Mouse (Mus musculus) midbrain, postnatal 0 days (tissue): ENCODE results near the gene Ccl22. TPM values are rescaled to one million over a fixed set of nuclear protein-coding genes. Genes with fewer than 3 reads are reported as not detected.

Experiments
- ATAC-seq: fragments of 200-750 bp; cut with Nextera tagmentation; 2 replicates; pipeline ENCODE4 v1.8.0; 2017; ENCODE audit warnings: moderate number of reproducible peaks, mild to moderate bottlenecking, moderate TSS enrichment, moderate library complexity; ENCODE audit not compliant: low FRiP score
- DNase-seq: peaks from one replicate; pipeline ENCODE4 v3.0.0-alpha.2; 2015; ENCODE audit warnings: low spot score
- H3K27ac ChIP-seq: fragments of 300-500 bp; sonication (generic); 2 replicates; pipeline ENCODE4 v1.5.1; 2014; ENCODE audit warnings: low read depth, mild to moderate bottlenecking, low read length, mixed read lengths
- H3K27me3 ChIP-seq: fragments of 300-500 bp; sonication (generic); 2 replicates; pipeline ENCODE4 v1.6.1; 2014; ENCODE audit warnings: low read length, control low read depth, mixed read lengths; ENCODE audit not compliant: insufficient read depth
- H3K36me3 ChIP-seq: fragments of 300-500 bp; sonication (generic); 2 replicates; pipeline ENCODE4 v1.6.1; 2014; ENCODE audit warnings: low read length, control low read depth, mixed read lengths; ENCODE audit not compliant: insufficient read depth
- H3K4me1 ChIP-seq: fragments of 300-500 bp; sonication (generic); 2 replicates; pipeline ENCODE4 v1.6.1; 2014; ENCODE audit warnings: mild to moderate bottlenecking, control low read depth, antibody characterized with exemption, low read length, mixed read lengths; ENCODE audit not compliant: insufficient read depth
- H3K4me2 ChIP-seq: fragments of 300-500 bp; sonication (generic); 2 replicates; pipeline ENCODE4 v1.6.1; 2014; ENCODE audit warnings: low read depth, mild to moderate bottlenecking, low read length, mixed read lengths; ENCODE audit not compliant: poor library complexity, severe bottlenecking
- H3K4me3 ChIP-seq: fragments of 300-500 bp; sonication (generic); 2 replicates; pipeline ENCODE4 v1.5.1; 2014; ENCODE audit warnings: low read depth, mild to moderate bottlenecking, low read length, moderate library complexity
- H3K9ac ChIP-seq: fragments of 300-500 bp; sonication (generic); replicated peaks from 2 replicates; pipeline ENCODE4 v1.6.1; 2014; ENCODE audit warnings: mild to moderate bottlenecking, low read length, moderate library complexity, mixed read lengths; ENCODE audit not compliant: poor library complexity, severe bottlenecking
- H3K9me3 ChIP-seq: fragments of 300-500 bp; sonication (generic); 2 replicates; pipeline ENCODE4 v1.6.1; 2016; ENCODE audit warnings: low read length, control low read depth
- CTCF ChIP-seq: IDR thresholded peaks from 2 replicates; pipeline ENCODE4 v1.5.1; 2016; ENCODE audit warnings: antibody characterized with exemption, mild to moderate bottlenecking
- WGBS: fragments of 180-500 bp; shearing (Covaris S2); extraction: QIAGEN DNeasy Blood & Tissue Kit; methylation state at CpG from one replicate; pipeline ENCODE4 v1.1.7; 2014; 5-methylcytosine and 5-hydroxymethylcytosine counted together
- polyA plus RNA-seq: library from polyadenylated mRNA; unstranded; fragments of >200 nt; fragmentation: Nextera tagmentation; extraction: Ambion mirVana; gene quantifications from 2 replicates; pipeline ENCODE4 v1.2.1, GENCODE M21; 2015
- total RNA-seq: library from RNA; depleted of rRNA; stranded (reverse); fragments of >200 nt; gene quantifications from 2 replicates; pipeline ENCODE4 v1.2.3, GENCODE M21; 2014; rRNA removed

Ccl22 gene
- total and polyA plus RNA-seq, 2 experiments from 2014 or later, result not detected

DNA sequence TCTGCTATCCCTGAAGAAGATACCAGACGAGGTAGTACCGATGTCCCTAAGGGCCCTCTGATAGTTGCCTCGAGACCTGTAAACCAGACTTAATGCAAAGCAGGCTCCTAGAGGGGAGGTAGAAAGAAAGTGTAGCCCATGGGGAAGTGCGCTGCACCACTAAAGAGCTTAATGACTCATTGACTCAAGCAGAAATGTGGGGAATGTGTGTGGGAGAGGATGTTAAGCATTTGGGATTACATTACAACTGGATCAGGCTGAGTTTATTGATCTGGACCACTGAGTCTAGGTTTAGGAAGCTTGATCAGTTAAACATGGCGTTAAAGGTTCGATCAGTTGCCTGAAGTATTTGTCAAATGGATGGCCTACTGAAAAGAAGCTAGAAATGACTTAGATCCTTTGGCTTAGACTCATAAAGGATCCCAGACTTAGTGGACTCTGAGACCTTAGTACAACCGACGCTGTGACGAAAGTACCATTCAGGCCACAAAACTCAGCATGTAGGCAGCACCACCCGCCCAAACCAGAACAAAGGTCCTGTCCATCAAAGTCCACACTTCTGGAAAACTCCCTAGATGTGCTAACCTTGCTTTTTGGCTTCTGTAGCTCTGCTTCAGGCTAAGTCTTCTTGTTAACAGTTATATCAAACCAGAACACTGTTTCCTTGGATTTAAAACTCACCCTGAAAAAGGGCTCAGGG is 44.0 kb downstream of the Ccl22 start:
- Histone ChIP-seq H3K9ac (no peak overlapping the region), H3K27ac (no peak overlapping the region), H3K27me3 (no peaks in the 10 kb centered on the region), H3K4me2 (no peak overlapping the region), H3K36me3 (no peaks in the 10 kb centered on the region), H3K4me1 (no peaks in the 10 kb centered on the region), H3K9me3 (no peaks in the 10 kb centered on the region), H3K4me3 (no peak overlapping the region)
- ATAC-seq (no peak), DNase-seq (no peak)
- TF ChIP-seq CTCF, result no peak
- WGBS, result 38% methylated on average over 10 of the region's 10 CpGs

DNA sequence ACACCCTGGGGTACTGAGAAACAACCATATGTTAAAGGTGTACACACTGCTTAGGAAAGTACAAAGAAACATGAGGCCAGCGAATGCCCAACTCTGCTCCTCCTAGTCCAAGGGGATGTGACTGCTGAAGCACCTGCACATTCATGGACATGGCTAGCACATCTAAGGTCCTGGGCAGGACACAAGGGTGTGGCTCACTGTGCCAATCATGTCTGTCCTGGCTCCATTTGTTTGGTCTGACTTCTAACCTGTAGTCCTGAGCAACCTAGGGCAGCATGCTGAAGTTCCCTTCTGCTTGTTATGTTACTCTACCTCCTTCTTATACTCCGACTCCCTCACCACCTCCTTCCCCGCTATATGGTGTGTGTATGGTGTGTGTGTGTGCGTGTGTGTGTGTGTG is 49.0 kb downstream of the Ccl22 start:
- H3K36me3 ChIP-seq, result no peaks in the 10 kb centered on the region
- no peak for ATAC-seq
- H3K4me2 ChIP-seq, result no peak overlapping the region
- H3K27me3 ChIP-seq, result no peaks in the 10 kb centered on the region
- no peaks in the 10 kb centered on the region for H3K4me1 ChIP-seq
- H3K27ac ChIP-seq, result no peak overlapping the region
- H3K9me3 ChIP-seq, result no peaks in the 10 kb centered on the region
- DNase-seq, result no peak
- WGBS, result 91% methylated on average over 4 of the region's 4 CpGs
- H3K9ac ChIP-seq, result no peak overlapping the region
- no peak overlapping the region for H3K4me3 ChIP-seq
- no peak for TF ChIP-seq CTCF

DNA sequence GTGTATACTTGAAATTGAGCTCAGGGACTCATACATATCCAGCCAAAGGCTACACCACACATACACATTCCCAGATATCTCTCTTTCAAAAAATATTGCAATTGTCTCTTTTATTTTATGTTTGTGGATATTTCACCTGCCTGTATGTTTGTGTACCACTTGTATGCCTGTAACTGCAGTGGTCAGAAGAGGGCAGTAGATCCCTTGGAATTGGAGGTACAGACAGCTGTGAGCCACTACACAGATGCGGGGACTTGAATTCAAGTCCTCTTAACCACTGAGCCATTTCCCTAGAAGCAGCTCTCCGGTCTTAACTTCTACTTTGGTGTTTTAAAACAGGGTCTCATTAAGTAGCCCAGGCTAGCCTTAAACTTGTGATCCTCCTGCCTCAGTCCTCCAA is 49.4 kb downstream of the Ccl22 start:
- H3K4me3 ChIP-seq, result no peak overlapping the region
- 97% methylated on average over 2 of the region's 2 CpGs for WGBS
- TF ChIP-seq CTCF, result no peak

DNA sequence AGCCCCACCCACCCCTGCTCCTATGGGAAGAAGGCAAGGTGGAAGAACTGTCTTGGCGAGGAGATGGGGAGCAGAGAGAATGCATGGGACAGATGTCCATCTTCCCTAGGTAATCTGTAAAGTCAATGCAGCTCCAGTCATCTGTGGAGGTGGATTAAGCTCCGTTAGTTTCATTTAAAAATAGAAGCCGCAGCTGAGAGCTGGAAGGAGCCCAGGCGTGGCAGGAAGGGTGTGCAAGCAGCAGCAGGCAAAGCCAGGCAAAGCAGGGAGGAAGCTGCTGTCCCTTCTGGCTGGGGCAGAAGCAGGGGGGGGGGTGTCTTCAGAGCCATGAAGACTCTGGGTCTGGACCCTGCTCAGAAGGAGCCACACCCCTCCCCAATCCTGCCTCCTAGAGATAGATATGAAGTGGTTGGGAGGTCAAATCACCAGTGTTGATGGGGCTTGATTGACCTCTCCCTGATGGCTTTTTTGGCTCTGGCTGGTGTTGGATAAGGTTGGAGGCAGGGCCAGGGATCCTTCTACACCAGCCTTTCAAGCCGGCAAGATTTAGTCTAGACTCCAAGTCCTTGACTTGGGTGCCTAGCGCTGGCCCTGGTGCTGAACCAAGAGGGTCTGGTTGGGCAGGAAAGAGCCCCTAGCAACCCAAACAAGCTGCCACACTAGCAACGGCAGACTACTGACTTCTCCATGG is 55.0 kb downstream of the Ccl22 start:
- no peak overlapping the region for H3K4me3 ChIP-seq
- H3K4me1 ChIP-seq, result no peaks in the 10 kb centered on the region
- no peaks in the 10 kb centered on the region for H3K36me3 ChIP-seq
- no peaks in the 10 kb centered on the region for H3K9me3 ChIP-seq
- ATAC-seq, result no peak
- DNase-seq, result no peak
- H3K9ac ChIP-seq, result no peak overlapping the region
- H3K27me3 ChIP-seq, result no peaks in the 10 kb centered on the region
- TF ChIP-seq CTCF, result no peak
- 68% methylated on average over 7 of the region's 7 CpGs for WGBS
- no peak overlapping the region for H3K27ac ChIP-seq
- no peak overlapping the region for H3K4me2 ChIP-seq

More for the DNA sequence above, 49.4 kb downstream of the Ccl22 start:
- H3K9me3 ChIP-seq, result no peaks in the 10 kb centered on the region
- H3K27me3 ChIP-seq, result no peaks in the 10 kb centered on the region
- H3K36me3 ChIP-seq, result no peaks in the 10 kb centered on the region
- H3K4me1 ChIP-seq, result no peaks in the 10 kb centered on the region
- no peak overlapping the region for H3K27ac ChIP-seq
- DNase-seq, result no peak
- H3K9ac ChIP-seq, result no peak overlapping the region
- no peak for ATAC-seq
- H3K4me2 ChIP-seq, result no peak overlapping the region

Other genes with a start within 250 kb of the Ccl22 start
- gene Cpne2, start 212.6 kb upstream of the Ccl22 start, total RNA-seq, result 42.4 and 46.3 TPM in 2 replicates
- 34.3 and 43.3 TPM in 2 replicates for gene Cpne2, start 212.6 kb upstream of the Ccl22 start, polyA plus RNA-seq
- 42.7 and 53.2 TPM in 2 replicates for gene Rspry1, start 143.7 kb upstream of the Ccl22 start, total RNA-seq
- 35.5 and 35.9 TPM in 2 replicates for gene Rspry1, start 143.7 kb upstream of the Ccl22 start, polyA plus RNA-seq
- gene Fam192a, start 143.6 kb upstream of the Ccl22 start, total RNA-seq, result 29.2 and 36.3 TPM in 2 replicates
- gene Fam192a, start 143.6 kb upstream of the Ccl22 start, polyA plus RNA-seq, result 59.6 and 62.2 TPM in 2 replicates
- gene Arl2bp, start 79.0 kb upstream of the Ccl22 start, total RNA-seq, result 146 and 246 TPM in 2 replicates
- 180 and 187 TPM in 2 replicates for gene Arl2bp, start 79.0 kb upstream of the Ccl22 start, polyA plus RNA-seq
- gene Pllp, start 49.3 kb upstream of the Ccl22 start, total RNA-seq, result 8.4 and 9.8 TPM in 2 replicates
- 8.6 and 10.5 TPM in 2 replicates for gene Pllp, start 49.3 kb upstream of the Ccl22 start, polyA plus RNA-seq
- 82.0 and 111 TPM in 2 replicates for gene Cx3cl1, start 26.4 kb downstream of the Ccl22 start, total RNA-seq
- 105 and 110 TPM in 2 replicates for gene Cx3cl1, start 26.4 kb downstream of the Ccl22 start, polyA plus RNA-seq
- gene Ccl17, start 64.9 kb downstream of the Ccl22 start, total RNA-seq, result 8.5 TPM in 1 of 2 replicates, not detected in the other
- gene Ccl17, start 64.9 kb downstream of the Ccl22 start, polyA plus RNA-seq, result 4.4 and 4.7 TPM in 2 replicates
- 101 and 110 TPM in 2 replicates for gene Coq9, start 92.7 kb downstream of the Ccl22 start, total RNA-seq
- 46.5 and 54.8 TPM in 2 replicates for gene Coq9, start 92.7 kb downstream of the Ccl22 start, polyA plus RNA-seq
- gene Ciapin1, start 92.8 kb downstream of the Ccl22 start, total RNA-seq, result 60.6 and 62.7 TPM in 2 replicates
- gene Ciapin1, start 92.8 kb downstream of the Ccl22 start, polyA plus RNA-seq, result 162 and 164 TPM in 2 replicates
- 62.5 and 70.5 TPM in 2 replicates for gene Polr2c, start 111.9 kb downstream of the Ccl22 start, total RNA-seq
- gene Polr2c, start 111.9 kb downstream of the Ccl22 start, polyA plus RNA-seq, result 93.3 and 101 TPM in 2 replicates
- gene Dok4, start 130.7 kb downstream of the Ccl22 start, total RNA-seq, result 154 and 155 TPM in 2 replicates
- 95.0 and 104 TPM in 2 replicates for gene Dok4, start 130.7 kb downstream of the Ccl22 start, polyA plus RNA-seq
- gene Ccdc102a, start 172.5 kb downstream of the Ccl22 start, total RNA-seq, result 5.4 and 6.1 TPM in 2 replicates
- 3.6 and 3.7 TPM in 2 replicates for gene Ccdc102a, start 172.5 kb downstream of the Ccl22 start, polyA plus RNA-seq
- not detected in 2 replicates for gene Adgrg5, start 178.1 kb downstream of the Ccl22 start, total RNA-seq
- gene Adgrg5, start 178.1 kb downstream of the Ccl22 start, polyA plus RNA-seq, result 0.17 and 0.21 TPM in 2 replicates
- gene Adgrg1, start 229.2 kb downstream of the Ccl22 start, total RNA-seq, result 218 and 247 TPM in 2 replicates
- gene Adgrg1, start 229.2 kb downstream of the Ccl22 start, polyA plus RNA-seq, result 114 and 125 TPM in 2 replicates